Mouse (Mus musculus) stomach, embryonic 16.5 days (tissue): ENCODE measurements around the gene Foxg1. TPM values are rescaled to one million over a fixed set of nuclear protein-coding genes. Genes with fewer than 3 reads are reported as not detected.

Source experiments
- polyA plus RNA-seq: library from polyadenylated mRNA; unstranded; fragments of >200 nt; fragmentation: Nextera tagmentation; extraction: Ambion mirVana; gene quantifications from 2 replicates; pipeline ENCODE4 v1.2.1, GENCODE M21; 2015

Gene Foxg1
- polyA plus RNA-seq, 1 experiment from 2014 or later, result 0.10 TPM

Other genes with a start within 250 kb of the Foxg1 start
- not detected in 2 replicates for gene Gm43517, start 2.5 kb downstream of the Foxg1 start, polyA plus RNA-seq